Mouse (Mus musculus): ENCODE measurements around the gene Tmcc1. TPM values are rescaled to one million over a fixed set of nuclear protein-coding genes. Genes with fewer than 3 reads are reported as not detected.

The Tmcc1 gene
- polyA plus RNA-seq, 1 experiment from 2014 or later: 5.3 TPM

DNA sequence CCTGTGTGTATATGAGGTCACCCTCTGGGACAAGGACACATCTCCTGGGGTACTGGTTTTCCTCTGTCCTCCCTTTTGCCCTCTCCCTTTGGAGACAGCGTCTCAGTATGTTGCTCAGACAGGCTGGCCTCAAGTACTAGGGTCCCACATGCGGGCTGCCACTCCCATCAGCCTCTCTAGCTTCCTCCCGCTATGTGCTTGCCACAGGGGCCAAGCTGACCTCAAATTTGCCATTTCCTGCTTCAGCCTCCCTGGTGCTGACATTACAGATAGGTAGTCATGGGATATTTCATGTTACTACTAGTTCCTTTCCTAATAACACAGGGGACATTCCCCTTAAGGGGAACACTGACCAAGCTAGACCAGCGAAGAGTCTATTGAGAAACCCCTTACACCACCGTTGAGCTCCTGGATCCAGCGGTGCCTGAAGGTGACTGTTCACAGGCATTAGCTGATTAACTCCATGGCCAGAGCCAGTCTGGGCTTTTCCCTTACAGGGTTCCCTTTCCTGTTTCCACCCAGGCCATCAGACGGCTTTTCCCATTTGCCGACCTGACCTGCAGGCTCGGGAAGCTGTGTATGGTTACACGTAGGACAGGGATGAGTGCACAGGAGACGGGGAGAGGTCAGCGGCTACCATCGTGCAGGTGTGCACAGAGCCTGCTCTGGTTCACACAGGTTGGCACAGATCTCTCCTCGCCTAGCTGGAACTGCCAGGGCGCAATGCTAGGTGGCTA, 220.0 kb downstream of the Tmcc1 start:
- no peak overlapping the region for H3K27ac ChIP-seq
- no peak for ATAC-seq
- no peak overlapping the region for H3K4me2 ChIP-seq
- no peak overlapping the region for H3K4me3 ChIP-seq
- H3K9ac ChIP-seq: no peak overlapping the region
- 75% methylated on average over 15 of the region's 15 CpGs for WGBS (ENCODE audit: insufficient replicate concordance)
- H3K27me3 ChIP-seq (replicated peaks): no peaks in the 10 kb centered on the region
- H3K4me1 ChIP-seq: peaks cover 22% of the 10 kb centered on the region; the same call in 1 of the 2 replicates
- H3K36me3 ChIP-seq: peaks cover 3% of the 10 kb centered on the region
- H3K9me3 ChIP-seq (replicated peaks): no peaks in the 10 kb centered on the region

- no peaks in the 10 kb centered on the region for H3K27me3 ChIP-seq (replicated peaks)
- H3K36me3 ChIP-seq: peaks cover under 1% of the 10 kb centered on the region
- 66% methylated on average over 7 of the region's 7 CpGs for WGBS (ENCODE audit: insufficient replicate concordance)
- no peaks in the 10 kb centered on the region for H3K9me3 ChIP-seq (replicated peaks)
- H3K27ac ChIP-seq: no peak overlapping the region
- no peak overlapping the region for H3K9ac ChIP-seq
- ATAC-seq: no peak
- no peak overlapping the region for H3K4me3 ChIP-seq
- H3K4me1 ChIP-seq: peaks cover 23% of the 10 kb centered on the region; the same call in 1 of the 2 replicates
- H3K4me2 ChIP-seq: no peak overlapping the region
These were observed 221.1 kb downstream of the Tmcc1 start for GRCm38 (mm10) chr6:115972083-115972764.

DNA sequence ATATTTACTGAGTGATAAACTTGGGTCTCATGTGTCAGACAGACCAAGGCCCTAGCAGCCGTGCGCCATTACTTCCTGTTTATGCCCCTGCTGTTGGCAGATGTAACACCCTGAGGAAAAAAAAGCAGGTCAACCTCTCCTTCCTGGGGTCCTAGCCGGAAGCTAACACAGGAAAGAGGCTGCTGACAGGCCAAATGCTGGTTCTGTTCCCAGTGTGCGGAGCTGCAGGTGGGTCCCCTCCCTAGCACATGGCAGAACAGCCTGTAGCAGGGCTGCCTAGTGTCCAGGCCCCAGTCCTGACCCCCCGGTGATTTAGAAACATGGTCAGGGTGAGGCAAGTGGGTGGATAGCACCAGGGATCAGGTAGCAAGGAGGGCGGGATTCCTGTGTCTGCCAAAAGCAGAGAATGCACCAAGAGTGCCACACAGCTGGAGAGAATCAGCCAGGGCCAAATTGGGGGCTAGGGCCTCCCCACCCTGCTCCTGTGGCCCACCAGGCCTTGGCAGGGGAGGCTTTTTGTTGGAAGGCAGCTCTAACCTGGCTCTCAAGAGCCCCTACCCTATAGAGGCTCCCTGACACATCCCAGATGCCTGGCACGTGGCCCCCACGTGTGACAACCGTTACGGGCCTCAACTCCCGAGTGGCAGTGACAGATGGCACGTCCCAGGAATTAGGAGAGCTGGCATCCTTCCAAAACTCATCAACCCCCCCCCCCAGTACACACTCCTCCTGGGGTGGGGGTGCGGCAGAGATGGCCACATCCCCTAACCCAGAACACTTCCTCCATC, 221.8 kb downstream of the Tmcc1 start:
- H3K27ac ChIP-seq: no peak overlapping the region
- no peak overlapping the region for H3K4me2 ChIP-seq
- H3K36me3 ChIP-seq: no peaks in the 10 kb centered on the region; the same call in none of the 2 replicates
- 71% methylated on average over 13 of the region's 13 CpGs for WGBS (ENCODE audit: insufficient replicate concordance)
- H3K27me3 ChIP-seq (replicated peaks): no peaks in the 10 kb centered on the region
- H3K4me1 ChIP-seq: peaks cover 23% of the 10 kb centered on the region; the same call in 1 of the 2 replicates
- no peak overlapping the region for H3K4me3 ChIP-seq
- ATAC-seq: no peak
- H3K9me3 ChIP-seq (replicated peaks): no peaks in the 10 kb centered on the region
- H3K9ac ChIP-seq: no peak overlapping the region

GRCm38 (mm10) chr6:115969952-115970351, 223.3 kb downstream of the Tmcc1 start:
- Histone ChIP-seq H3K27ac (no peak overlapping the region), H3K4me3 (no peak overlapping the region), H3K9ac (no peak overlapping the region), H3K4me1 (peaks cover 23% of the 10 kb centered on the region; the same call in 1 of the 2 replicates), H3K9me3 (replicated peaks) (no peaks in the 10 kb centered on the region), H3K36me3 (no peaks in the 10 kb centered on the region; the same call in 1 of the 2 replicates), H3K27me3 (replicated peaks) (no peaks in the 10 kb centered on the region), H3K4me2 (no peak overlapping the region)
- WGBS (ENCODE audit: insufficient replicate concordance): 37% methylated on average over 4 of the region's 6 CpGs
- no peak for ATAC-seq

DNA sequence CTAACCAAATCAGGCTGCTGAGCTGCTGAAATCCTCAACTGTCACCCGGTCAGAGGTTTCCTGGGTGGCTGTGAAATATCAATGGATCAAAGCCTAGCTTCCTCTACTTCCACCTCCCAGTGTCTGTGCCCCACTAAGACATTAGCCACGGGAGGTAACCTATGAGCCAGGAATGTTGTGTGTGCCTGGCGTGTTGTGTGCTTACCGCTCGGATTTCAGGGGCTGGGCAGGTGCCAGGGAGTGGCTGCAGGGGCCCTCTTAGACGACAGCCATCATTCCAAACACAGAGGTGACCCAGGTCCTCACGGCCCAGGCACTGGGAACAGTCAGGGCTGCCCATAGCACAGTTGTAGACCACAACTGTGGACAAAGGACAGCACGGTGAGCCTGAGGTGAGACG, 224.2 kb downstream of the Tmcc1 start:
- Histone ChIP-seq H3K27ac (no peak overlapping the region), H3K9ac (no peak overlapping the region), H3K4me3 (no peak overlapping the region), H3K36me3 (peaks cover under 1% of the 10 kb centered on the region; the same call in 1 of the 2 replicates), H3K4me2 (no peak overlapping the region), H3K9me3 (replicated peaks) (no peaks in the 10 kb centered on the region), H3K4me1 (peaks cover 23% of the 10 kb centered on the region; the same call in 1 of the 2 replicates), H3K27me3 (replicated peaks) (no peaks in the 10 kb centered on the region)
- WGBS (ENCODE audit: insufficient replicate concordance): 68% methylated on average over 9 of the region's 9 CpGs
- no peak for ATAC-seq

DNA sequence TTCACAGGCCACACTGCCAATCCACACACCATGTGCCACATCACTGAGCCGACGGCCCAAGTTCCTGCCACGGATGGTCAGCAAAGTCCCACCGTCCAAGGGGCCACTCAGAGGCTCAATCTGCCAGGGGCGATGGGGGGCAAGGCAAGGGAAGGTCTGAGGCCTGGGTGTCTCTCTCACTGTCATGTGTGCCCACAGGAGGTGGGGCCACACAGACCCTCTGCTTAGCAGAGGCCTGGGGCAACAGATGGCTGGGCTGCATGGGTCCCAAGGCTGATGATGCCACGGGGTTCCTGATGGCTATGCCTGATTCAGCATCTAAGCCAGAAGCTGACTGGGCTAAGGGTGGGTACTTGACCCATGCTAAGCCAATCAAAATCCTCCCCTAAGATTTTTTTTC, 224.6 kb downstream of the Tmcc1 start:
- peaks cover under 1% of the 10 kb centered on the region; the same call in 1 of the 2 replicates for H3K27me3 ChIP-seq (replicated peaks)
- H3K4me1 ChIP-seq: peaks cover 23% of the 10 kb centered on the region; the same call in 1 of the 2 replicates
- no peaks in the 10 kb centered on the region for H3K9me3 ChIP-seq (replicated peaks)
- no peak overlapping the region for H3K9ac ChIP-seq
- peaks cover 3% of the 10 kb centered on the region; the same call in 1 of the 2 replicates for H3K36me3 ChIP-seq
- no peak overlapping the region for H3K4me2 ChIP-seq
- no peak overlapping the region for H3K4me3 ChIP-seq
- no peak overlapping the region for H3K27ac ChIP-seq
- ATAC-seq: no peak
- 71% methylated on average over 6 of the region's 6 CpGs for WGBS (ENCODE audit: insufficient replicate concordance)

Other genes starting within 250 kb of the Tmcc1 start
- gene H1foo, start 248.5 kb downstream of the Tmcc1 start, polyA plus RNA-seq (2016; fragmentation: Nextera tagmentation; extraction: Ambion mirVana): not detected in 2 replicates
- 16.2 TPM in 2 replicates for gene Plxnd1, start 198.5 kb downstream of the Tmcc1 start, polyA plus RNA-seq (2016; fragmentation: Nextera tagmentation; extraction: Ambion mirVana)
- gene Washc2, start 14.6 kb upstream of the Tmcc1 start, polyA plus RNA-seq (2016; fragmentation: Nextera tagmentation; extraction: Ambion mirVana): 18.7 and 18.9 TPM in 2 replicates
- 6.1 and 6.6 TPM in 2 replicates for gene Zfand4, start 70.7 kb upstream of the Tmcc1 start, polyA plus RNA-seq (2016; fragmentation: Nextera tagmentation; extraction: Ambion mirVana)
- 85.2 and 94.3 TPM in 2 replicates for gene March8, start 144.5 kb upstream of the Tmcc1 start, polyA plus RNA-seq (2016; fragmentation: Nextera tagmentation; extraction: Ambion mirVana)

Measured in liver, embryonic 12.5 days (tissue).